Mouse (Mus musculus) thymus, postnatal 14 days (tissue): Measurements from ENCODE around the gene Nelfb.
A peak's percentile ranks its signal among the peaks of the same experiment; 100 is the strongest.

Source experiments
- DNase-seq: peaks from one replicate; pipeline ENCODE4 v3.0.0; 2021

Gene Nelfb

DNA sequence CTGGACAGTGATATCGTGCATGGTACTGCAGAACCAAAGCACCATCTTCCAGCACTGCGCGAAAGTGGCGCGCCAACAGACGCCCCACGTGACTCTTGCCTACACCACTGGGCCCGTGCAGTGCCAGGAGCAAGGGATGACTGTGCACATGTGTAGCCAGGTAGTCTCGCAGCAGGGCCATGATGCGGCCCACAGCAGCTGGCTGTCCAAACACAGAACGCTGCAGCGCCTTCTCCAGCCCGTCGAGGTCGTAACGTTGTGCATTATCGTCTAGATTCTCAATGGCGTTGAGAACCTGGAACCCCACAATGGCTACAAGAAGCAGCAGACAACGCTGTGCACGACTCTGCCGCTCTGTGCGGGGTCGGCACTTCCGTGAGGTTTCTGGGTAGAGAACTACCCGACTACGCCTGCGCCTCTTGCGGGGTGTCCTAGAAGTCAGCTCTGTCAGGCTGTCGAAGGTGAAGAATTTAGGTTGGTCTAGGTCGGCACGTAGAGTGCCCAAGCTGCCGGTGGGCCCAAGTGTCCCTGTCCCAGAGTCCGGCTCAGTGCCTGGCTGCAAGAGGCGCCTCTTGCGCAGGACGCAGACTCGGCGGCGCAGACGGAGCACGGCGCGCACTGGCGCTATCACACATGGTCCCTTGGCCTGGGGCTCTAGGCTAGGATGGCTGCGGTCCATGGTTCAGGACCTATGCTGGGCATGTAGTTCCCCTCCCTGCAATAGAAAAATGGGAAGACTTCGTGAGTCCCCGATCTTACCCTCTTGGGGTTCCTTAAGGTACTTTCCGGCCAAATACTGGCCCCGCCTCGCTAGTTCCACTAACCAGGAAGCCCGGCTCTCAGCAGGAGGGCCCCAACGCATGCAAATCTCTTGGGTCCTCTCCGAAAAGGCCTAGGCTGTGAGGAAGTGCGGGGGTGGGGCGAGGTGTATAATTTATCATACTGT is 15.8 kb downstream of the Nelfb start:
- DNase-seq, result peak; percentile 75

GRCm38 (mm10) chr2:25194486-25195171 is 16.7 kb downstream of the Nelfb start:
- peak; percentile 48 for DNase-seq

GRCm38 (mm10) chr2:25194006-25194405 is 17.3 kb downstream of the Nelfb start:
- DNase-seq, result no peak

GRCm38 (mm10) chr2:25193330-25193770 is 17.9 kb downstream of the Nelfb start:
- DNase-seq, result peak; percentile 86

- no peak for DNase-seq
Measured at GRCm38 (mm10) chr2:25187841-25188240, 23.4 kb downstream of the Nelfb start.

- DNase-seq, result no peak
Measured at GRCm38 (mm10) chr2:25186575-25186930, 24.7 kb downstream of the Nelfb start.

DNA sequence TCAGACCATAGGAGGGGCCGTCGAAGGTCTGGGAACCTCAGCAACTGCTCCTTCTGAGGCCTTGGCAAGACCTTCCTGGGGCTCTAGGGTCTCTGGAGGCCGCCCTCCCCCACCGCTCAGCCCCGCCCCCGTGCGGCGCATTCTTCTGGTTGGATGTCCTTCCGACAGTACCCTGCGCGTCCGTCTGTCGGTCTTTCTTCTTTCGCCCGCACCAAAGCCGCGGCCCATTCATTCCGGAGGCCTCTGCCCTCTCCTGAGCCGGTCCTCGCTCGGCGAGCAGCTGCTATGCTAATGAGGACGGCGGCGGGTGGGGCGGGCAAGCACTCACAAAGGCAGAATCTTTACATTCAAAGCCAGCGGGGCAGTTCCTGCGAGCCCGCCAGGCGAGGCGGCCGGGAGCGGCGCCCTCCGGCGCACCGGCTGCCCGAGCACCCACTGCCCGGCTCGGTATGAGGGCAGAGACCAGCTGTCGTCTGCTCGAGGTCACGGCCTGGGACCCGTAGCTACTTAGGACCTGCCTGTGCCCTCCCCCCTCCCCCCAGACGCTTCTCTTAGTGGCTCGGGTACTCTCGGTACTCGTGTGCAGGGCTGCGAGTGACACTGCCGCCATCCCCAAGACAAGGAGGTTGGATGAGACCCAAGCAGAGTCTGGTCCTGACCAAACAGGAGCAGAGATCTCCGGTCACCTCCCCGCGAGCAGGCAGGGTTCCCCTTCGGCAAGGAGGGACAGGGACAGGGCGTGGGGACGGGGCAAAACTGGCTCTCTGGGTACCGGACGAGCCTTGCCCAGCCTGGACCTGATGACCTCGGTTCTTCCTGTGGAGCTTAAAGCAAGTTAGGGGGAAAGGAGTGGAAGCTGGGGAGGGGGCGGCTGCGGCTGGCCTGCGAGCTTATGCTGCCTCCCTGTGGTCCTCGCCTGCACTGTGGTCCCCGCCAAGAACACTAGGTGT is 25.4 kb downstream of the Nelfb start:
- peak; percentile 72 for DNase-seq

DNA sequence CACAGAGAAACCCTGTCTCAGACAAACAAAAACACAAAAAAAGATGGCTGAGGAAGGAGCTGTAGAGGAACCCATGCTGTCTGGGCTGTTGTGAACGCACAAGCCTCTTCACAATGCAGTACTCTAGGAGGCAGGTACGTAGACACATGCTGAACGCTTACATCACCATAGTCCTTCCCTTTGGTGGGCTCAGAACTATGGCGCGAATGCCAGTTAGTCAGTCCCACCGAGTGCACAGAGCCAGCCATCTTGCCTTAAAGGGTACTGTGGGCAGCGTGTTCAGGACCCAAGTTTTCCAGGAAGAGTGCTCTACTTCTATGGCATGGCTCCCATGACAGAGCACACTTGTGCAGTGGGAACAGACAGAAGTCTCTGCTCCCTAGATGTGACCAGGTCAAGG is 26.8 kb downstream of the Nelfb start:
- no peak for DNase-seq

- DNase-seq, result peak; percentile 43
Measured at GRCm38 (mm10) chr2:25183336-25183735, 28.0 kb downstream of the Nelfb start.

DNA sequence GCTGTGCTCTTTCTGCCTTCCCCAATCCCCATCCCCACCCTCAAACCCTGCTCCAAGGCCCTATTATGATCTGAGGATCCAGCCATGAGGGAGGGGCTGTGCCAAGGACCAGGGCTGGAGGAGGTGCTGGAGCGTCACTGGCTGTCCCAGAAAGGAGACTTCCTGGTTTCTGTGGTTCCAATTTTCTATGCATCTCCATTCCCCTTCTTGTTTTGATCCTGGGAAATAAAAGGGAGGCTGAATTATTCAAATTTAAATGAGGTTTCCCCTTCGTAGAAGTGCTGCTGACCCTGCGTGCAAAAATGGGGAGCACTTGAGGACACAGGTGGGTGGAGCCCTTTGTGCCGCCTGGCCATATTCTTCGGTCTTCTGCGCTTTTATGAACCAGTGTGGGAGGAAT is 28.6 kb downstream of the Nelfb start:
- no peak for DNase-seq

DNA sequence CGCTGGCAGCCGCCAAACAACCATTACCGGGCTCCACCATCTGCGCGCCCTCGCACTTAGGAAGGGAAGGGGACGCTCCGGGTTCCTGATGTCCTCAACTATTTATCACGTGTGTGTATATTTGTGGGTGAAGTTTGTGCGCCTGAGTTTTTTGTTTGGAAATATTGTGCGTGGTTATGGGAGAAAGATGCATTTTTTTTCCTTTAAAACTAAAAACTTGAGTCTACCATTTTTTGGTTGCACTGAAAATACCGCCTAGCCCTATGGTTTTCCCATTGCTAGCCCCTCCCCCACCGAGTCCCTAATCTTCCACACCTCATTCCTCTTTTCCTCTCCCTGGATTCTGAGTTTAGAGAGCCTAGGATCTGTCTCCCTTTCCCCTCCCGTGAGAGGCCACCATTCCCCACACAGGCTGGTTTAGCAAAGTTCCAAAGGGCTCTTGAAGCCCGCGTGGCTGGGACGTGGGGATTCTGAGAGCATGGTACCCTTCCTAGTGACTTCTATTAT is 29.3 kb downstream of the Nelfb start:
- DNase-seq, result peak; percentile 19

- peak; percentile 65 for DNase-seq
Measured at GRCm38 (mm10) chr2:25180973-25181890, 30.1 kb downstream of the Nelfb start.

GRCm38 (mm10) chr2:25180478-25180903 is 30.8 kb downstream of the Nelfb start, which contains the start of gene Nrarp:
Gene Nrarp (plus strand): TSS chr2:25180758.
- peak; percentile 93 for DNase-seq

GRCm38 (mm10) chr2:25179566-25180217 is 31.6 kb downstream of the Nelfb start:
- no peak for DNase-seq

- no peak for DNase-seq
Measured at GRCm38 (mm10) chr2:25178285-25178972, 32.9 kb downstream of the Nelfb start.

DNA sequence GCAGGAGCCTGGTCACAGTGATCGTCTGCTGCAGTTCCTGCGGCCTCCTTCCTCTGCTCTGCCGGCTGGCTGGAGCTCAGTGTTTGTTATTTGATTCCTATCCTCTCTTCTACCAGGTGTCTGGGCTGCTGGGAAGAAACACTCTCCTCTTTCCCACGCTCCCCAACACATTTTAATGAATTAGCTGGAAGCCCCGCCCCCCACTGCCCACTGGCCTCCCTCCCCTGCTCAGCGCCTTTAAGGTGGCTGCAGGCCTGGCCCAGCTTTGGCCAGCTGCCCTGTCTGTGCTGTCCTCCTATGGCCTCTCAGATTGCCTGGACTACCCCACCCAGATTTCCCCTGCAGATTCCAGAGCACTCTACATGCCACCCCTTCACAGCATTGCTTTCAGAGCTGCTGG is 33.6 kb downstream of the Nelfb start:
- DNase-seq, result no peak

GRCm38 (mm10) chr2:25177076-25177475 is 34.2 kb downstream of the Nelfb start:
- no peak for DNase-seq

DNA sequence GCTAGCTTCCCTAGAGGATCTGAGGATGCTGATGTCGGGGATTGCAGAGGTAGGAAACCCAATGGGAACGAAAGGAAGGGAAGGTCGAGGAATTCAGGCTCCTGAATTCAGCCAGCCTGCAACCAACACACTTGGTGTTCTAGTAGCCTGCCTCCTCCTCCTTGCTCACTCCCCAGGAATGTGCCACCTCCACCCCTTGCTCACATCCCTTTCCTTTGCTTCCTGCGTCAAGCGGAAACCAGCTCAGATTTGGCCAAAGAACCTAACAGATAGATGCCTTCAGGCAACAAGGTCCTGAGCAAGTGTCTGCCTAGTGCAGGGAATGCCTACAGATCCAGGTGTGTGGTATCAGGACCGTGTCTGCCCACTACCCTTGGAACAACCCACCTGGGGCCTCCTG is 34.7 kb downstream of the Nelfb start:
- DNase-seq, result no peak

- no peak for DNase-seq
Measured at GRCm38 (mm10) chr2:25175690-25176078, 35.6 kb downstream of the Nelfb start.
